Mouse (Mus musculus): ENCODE data around the gene Cacna1c. TPM values are rescaled to one million over a fixed set of nuclear protein-coding genes. Genes with fewer than 3 reads are reported as not detected.

Cacna1c gene
- polyA plus RNA-seq, 1 experiment from 2014 or later: 4.7 TPM

DNA sequence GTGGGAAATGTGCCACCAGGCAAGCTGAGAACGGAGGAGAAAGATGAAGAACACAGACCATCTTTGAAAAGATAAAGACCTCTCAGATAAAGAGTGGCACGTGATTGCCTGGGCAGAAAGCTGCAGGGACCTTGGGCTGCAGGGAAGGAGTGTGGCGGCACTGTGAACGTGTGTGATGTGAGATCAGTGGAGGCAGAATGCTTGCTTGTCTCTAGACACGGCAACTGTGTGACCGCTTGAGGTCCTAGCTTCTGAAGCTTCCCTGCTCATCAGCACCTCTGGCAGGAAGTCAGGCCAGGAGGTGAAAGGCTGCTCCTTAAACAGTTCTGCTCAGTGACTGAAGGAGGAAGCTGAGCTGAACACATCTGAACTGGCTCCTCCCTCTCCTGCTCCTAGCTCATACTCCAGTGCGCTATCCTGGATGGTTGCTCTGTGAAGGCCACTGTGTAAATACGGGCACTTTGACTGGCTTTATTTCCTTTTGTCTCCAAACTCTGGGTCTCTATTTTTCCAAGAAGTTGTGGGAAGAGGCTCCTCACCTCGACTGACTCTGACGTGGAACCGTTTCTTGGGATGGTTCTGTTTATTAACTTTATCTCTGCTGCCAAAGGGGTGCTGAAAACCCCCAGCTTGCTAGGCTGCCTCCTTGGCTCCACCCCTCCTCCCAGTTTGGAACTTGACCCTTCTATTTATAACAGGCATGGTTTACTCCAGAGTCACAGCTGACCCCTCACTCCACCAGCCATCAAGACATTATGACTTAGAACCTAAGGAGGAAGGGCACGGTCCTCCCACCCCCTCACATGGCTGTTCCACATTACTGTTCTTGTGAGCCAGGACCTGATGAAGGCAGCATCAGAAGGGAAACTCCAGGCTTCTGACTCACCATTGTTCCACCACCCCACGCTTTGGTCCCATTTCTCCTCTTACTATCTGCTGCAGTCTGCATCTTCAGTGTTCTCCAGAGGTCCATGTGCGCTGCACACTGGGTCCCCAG lies 357.0 kb downstream of the Cacna1c start:
- Histone ChIP-seq H3K4me1 (ENCODE audit: control insufficient read depth, insufficient read depth, low read depth, low read length) (peaks cover 5% of the 10 kb centered on the region), H3K36me3 (ENCODE audit: control insufficient read depth, insufficient read depth, low read length) (no peaks in the 10 kb centered on the region), H3K27ac (ENCODE audit: low read depth, low read length) (no peak overlapping the region), H3K27me3 (replicated peaks; ENCODE audit: control insufficient read depth, insufficient read depth, low read length) (no peaks in the 10 kb centered on the region), H3K4me3 (ENCODE audit: low read length) (no peak overlapping the region), H3K9ac (ENCODE audit: low read depth, low read length) (no peak overlapping the region), H3K4me2 (ENCODE audit: low read length) (no peak overlapping the region), H3K9me3 (ENCODE audit: control insufficient read depth, low read length) (no peaks in the 10 kb centered on the region)
- ATAC-seq: peak; percentile 51; the same call in 1 of the 2 replicates
- 71% methylated on average over 14 of the region's 14 CpGs for WGBS

DNA sequence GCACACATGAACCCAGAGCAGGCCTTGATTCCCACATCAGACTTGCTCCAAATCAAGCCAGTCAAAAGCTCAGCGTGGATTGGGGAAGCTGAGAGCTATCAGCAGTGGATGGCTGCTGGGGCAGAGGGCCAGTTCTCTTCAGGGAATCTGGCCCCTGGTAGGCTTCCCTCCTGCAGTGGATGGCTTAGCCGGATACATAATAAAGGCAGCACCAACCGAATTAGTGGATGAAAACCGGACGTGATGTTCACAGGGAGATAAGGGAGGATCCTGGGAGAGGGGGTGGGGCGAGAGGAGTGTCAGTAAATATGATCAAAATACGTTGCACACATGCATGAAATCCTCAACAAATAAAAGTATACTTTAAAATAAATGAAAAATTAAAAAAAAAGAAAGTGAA lies 359.5 kb downstream of the Cacna1c start:
- Histone ChIP-seq H3K9me3 (ENCODE audit: control insufficient read depth, low read length) (no peaks in the 10 kb centered on the region), H3K4me2 (ENCODE audit: low read length) (no peak overlapping the region), H3K4me3 (ENCODE audit: low read length) (no peak overlapping the region), H3K27ac (ENCODE audit: low read depth, low read length) (no peak overlapping the region), H3K4me1 (ENCODE audit: control insufficient read depth, insufficient read depth, low read depth, low read length) (peaks cover 11% of the 10 kb centered on the region), H3K36me3 (ENCODE audit: control insufficient read depth, insufficient read depth, low read length) (no peaks in the 10 kb centered on the region), H3K27me3 (replicated peaks; ENCODE audit: control insufficient read depth, insufficient read depth, low read length) (no peaks in the 10 kb centered on the region), H3K9ac (ENCODE audit: low read depth, low read length) (no peak overlapping the region)
- ATAC-seq: no peak
- WGBS: 21% methylated on average over 7 of the region's 7 CpGs

DNA sequence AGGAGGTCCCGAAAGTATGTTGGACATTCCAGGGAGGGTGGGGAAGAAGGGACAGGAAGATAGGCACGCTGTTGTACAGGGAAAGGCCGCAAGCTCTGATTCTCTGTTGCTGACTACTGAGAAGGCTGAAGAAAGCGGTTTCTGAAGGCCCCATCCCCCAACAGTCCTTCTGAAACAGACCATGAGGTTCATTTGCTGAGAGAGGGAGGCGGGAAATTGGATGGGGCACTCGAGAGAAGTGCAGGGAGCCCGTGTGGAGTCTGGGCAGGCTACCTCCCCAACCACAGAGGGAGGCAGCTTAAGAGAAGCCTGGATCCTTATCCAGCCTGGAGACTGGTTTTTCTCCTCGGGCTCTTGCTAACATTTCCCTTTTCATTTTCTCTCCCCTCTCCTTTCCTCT lies 362.2 kb downstream of the Cacna1c start:
- no peak overlapping the region for H3K9ac ChIP-seq (ENCODE audit: low read depth, low read length)
- H3K27me3 ChIP-seq (replicated peaks; ENCODE audit: control insufficient read depth, insufficient read depth, low read length): no peaks in the 10 kb centered on the region
- no peak overlapping the region for H3K4me3 ChIP-seq (ENCODE audit: low read length)
- H3K4me1 ChIP-seq (ENCODE audit: control insufficient read depth, insufficient read depth, low read depth, low read length): peaks cover 11% of the 10 kb centered on the region
- no peak overlapping the region for H3K4me2 ChIP-seq (ENCODE audit: low read length)
- 0 out of 2 replicates have a peak, but pooled peaks have one; percentile 31 for ATAC-seq
- WGBS: 62% methylated on average over 8 of the region's 8 CpGs
- no peak overlapping the region for H3K27ac ChIP-seq (ENCODE audit: low read depth, low read length)
- H3K36me3 ChIP-seq (ENCODE audit: control insufficient read depth, insufficient read depth, low read length): no peaks in the 10 kb centered on the region
- H3K9me3 ChIP-seq (ENCODE audit: control insufficient read depth, low read length): no peaks in the 10 kb centered on the region

DNA sequence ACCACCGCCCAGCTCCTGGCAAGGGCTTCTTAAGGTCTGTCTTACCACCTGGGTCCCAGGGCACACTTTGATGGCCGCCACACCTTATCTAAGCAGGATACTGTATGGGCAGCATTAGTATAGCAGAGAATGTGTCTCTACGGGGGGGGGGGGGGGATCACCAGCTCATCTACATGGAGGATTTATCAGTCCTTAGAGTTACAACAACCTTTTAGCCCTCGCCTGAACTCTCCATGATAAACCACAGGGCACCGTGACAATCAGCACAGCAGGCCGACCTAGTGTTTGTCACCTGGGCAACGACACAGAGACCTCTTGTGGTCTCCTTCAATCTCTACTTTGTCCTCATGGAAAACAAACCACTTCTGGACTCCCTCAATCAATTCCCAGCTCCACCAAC lies 363.2 kb downstream of the Cacna1c start:
- no peak for ATAC-seq
- no peak overlapping the region for H3K4me2 ChIP-seq (ENCODE audit: low read length)
- no peaks in the 10 kb centered on the region for H3K36me3 ChIP-seq (ENCODE audit: control insufficient read depth, insufficient read depth, low read length)
- H3K27me3 ChIP-seq (replicated peaks; ENCODE audit: control insufficient read depth, insufficient read depth, low read length): no peaks in the 10 kb centered on the region
- H3K4me3 ChIP-seq (ENCODE audit: low read length): no peak overlapping the region
- no peak overlapping the region for H3K9ac ChIP-seq (ENCODE audit: low read depth, low read length)
- WGBS: 76% methylated on average over 7 of the region's 7 CpGs
- H3K27ac ChIP-seq (ENCODE audit: low read depth, low read length): no peak overlapping the region
- no peaks in the 10 kb centered on the region for H3K9me3 ChIP-seq (ENCODE audit: control insufficient read depth, low read length)
- peaks cover 11% of the 10 kb centered on the region for H3K4me1 ChIP-seq (ENCODE audit: control insufficient read depth, insufficient read depth, low read depth, low read length)

DNA sequence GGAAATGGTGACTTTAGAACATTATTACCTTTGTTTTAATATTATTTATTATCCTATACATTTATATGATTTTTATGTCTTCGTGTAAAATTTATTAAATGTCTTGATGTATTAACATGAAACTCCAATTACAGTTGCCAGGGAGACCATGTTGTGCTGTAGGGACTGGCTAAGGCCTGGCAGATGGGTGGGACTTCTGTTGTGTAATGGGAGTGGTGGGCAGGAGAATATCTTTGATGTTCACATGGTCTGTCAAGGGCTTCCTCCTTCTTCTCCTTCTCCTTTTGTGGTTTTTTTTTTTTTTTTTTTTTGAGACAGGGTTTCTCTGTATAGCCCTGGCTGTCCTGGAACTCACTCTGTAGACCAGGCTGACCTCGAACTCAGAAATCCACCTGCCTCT lies 363.6 kb downstream of the Cacna1c start:
- 88% methylated on average over 2 of the region's 2 CpGs for WGBS
- no peak for ATAC-seq
- Histone ChIP-seq H3K4me3 (ENCODE audit: low read length) (no peak overlapping the region), H3K9me3 (ENCODE audit: control insufficient read depth, low read length) (no peaks in the 10 kb centered on the region), H3K36me3 (ENCODE audit: control insufficient read depth, insufficient read depth, low read length) (no peaks in the 10 kb centered on the region), H3K27ac (ENCODE audit: low read depth, low read length) (no peak overlapping the region), H3K9ac (ENCODE audit: low read depth, low read length) (no peak overlapping the region), H3K4me1 (ENCODE audit: control insufficient read depth, insufficient read depth, low read depth, low read length) (peaks cover 14% of the 10 kb centered on the region), H3K4me2 (ENCODE audit: low read length) (no peak overlapping the region), H3K27me3 (replicated peaks; ENCODE audit: control insufficient read depth, insufficient read depth, low read length) (no peaks in the 10 kb centered on the region)

DNA sequence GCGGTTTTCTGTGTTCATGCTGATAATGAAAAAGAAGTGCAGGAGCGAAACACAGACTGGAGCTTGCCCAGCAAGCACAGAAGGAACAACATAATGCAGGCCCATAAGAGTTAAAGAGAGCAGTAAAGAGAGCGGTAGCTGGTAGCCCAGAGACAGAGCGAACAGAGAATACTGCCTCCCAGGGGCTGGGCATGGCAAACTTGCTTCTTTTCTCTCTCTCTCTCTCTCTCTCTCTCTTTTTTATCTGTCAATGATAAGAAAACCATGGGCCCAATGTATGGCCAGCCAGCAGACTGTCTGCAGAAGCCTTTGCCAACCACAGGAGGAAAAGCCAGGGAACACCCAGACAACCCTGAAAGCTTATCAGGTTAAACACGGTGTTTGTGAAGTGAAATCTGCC lies 365.4 kb downstream of the Cacna1c start:
- H3K9me3 ChIP-seq (ENCODE audit: control insufficient read depth, low read length): no peaks in the 10 kb centered on the region
- H3K4me3 ChIP-seq (ENCODE audit: low read length): no peak overlapping the region
- no peaks in the 10 kb centered on the region for H3K27me3 ChIP-seq (replicated peaks; ENCODE audit: control insufficient read depth, insufficient read depth, low read length)
- no peaks in the 10 kb centered on the region for H3K36me3 ChIP-seq (ENCODE audit: control insufficient read depth, insufficient read depth, low read length)
- H3K9ac ChIP-seq (ENCODE audit: low read depth, low read length): no peak overlapping the region
- peaks cover 17% of the 10 kb centered on the region for H3K4me1 ChIP-seq (ENCODE audit: control insufficient read depth, insufficient read depth, low read depth, low read length)
- no peak for ATAC-seq
- WGBS: 75% methylated on average over 5 of the region's 5 CpGs
- H3K4me2 ChIP-seq (ENCODE audit: low read length): no peak overlapping the region
- H3K27ac ChIP-seq (ENCODE audit: low read depth, low read length): no peak overlapping the region

DNA sequence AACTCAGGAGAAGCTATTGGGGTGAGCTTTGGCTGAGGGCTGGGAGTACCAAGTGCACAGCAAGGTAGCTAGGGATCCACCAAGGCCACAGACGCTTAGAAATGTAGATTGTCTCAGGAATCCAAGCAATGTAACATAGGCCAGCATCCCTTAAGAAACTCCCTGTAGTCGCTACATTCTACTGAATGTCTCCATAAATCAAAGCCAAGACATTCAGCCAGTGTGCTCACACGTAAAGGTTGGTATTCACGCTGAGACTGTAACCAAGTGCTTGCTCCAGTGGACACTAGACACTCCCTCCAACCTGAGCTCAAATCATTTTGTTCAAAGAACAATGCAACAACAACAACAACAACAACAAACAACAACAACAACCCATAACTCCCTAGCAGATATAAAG lies 368.0 kb downstream of the Cacna1c start:
- H3K9ac ChIP-seq (ENCODE audit: low read depth, low read length): no peak overlapping the region
- no peak overlapping the region for H3K4me3 ChIP-seq (ENCODE audit: low read length)
- H3K9me3 ChIP-seq (ENCODE audit: control insufficient read depth, low read length): no peaks in the 10 kb centered on the region
- 68% methylated on average over 4 of the region's 4 CpGs for WGBS
- H3K27ac ChIP-seq (ENCODE audit: low read depth, low read length): no peak overlapping the region
- H3K4me1 ChIP-seq (ENCODE audit: control insufficient read depth, insufficient read depth, low read depth, low read length): peaks cover 17% of the 10 kb centered on the region
- ATAC-seq: no peak
- no peaks in the 10 kb centered on the region for H3K27me3 ChIP-seq (replicated peaks; ENCODE audit: control insufficient read depth, insufficient read depth, low read length)
- no peaks in the 10 kb centered on the region for H3K36me3 ChIP-seq (ENCODE audit: control insufficient read depth, insufficient read depth, low read length)
- H3K4me2 ChIP-seq (ENCODE audit: low read length): no peak overlapping the region

DNA sequence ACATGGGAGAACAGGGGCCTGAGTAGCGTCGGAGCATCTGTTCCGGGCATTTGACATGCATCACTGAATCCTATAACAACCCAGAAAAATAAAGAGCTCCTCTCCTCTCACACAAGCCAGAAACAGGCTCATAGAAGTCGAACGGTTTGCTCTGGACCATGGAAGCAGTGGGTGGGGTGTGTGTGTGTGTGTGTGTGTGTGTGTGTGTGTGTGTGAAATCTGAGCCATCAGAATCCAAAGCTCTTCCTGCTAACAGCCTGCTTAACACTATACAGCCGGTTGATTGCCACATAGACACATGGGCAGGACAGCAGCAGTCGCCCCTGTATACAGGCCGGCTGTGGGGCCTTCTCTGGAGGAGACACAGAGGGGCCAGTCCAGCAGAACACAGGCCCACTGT lies 368.7 kb downstream of the Cacna1c start:
- Histone ChIP-seq H3K4me2 (ENCODE audit: low read length) (no peak overlapping the region), H3K4me3 (ENCODE audit: low read length) (no peak overlapping the region), H3K27ac (ENCODE audit: low read depth, low read length) (peak overlapping the region; percentile 31; the same call in 1 of the 2 replicates), H3K27me3 (replicated peaks; ENCODE audit: control insufficient read depth, insufficient read depth, low read length) (no peaks in the 10 kb centered on the region), H3K9me3 (ENCODE audit: control insufficient read depth, low read length) (no peaks in the 10 kb centered on the region), H3K4me1 (ENCODE audit: control insufficient read depth, insufficient read depth, low read depth, low read length) (peaks cover 17% of the 10 kb centered on the region), H3K9ac (ENCODE audit: low read depth, low read length) (no peak overlapping the region), H3K36me3 (ENCODE audit: control insufficient read depth, insufficient read depth, low read length) (no peaks in the 10 kb centered on the region)
- WGBS: 11% methylated on average over 8 of the region's 8 CpGs
- ATAC-seq: peak; percentile 71

DNA sequence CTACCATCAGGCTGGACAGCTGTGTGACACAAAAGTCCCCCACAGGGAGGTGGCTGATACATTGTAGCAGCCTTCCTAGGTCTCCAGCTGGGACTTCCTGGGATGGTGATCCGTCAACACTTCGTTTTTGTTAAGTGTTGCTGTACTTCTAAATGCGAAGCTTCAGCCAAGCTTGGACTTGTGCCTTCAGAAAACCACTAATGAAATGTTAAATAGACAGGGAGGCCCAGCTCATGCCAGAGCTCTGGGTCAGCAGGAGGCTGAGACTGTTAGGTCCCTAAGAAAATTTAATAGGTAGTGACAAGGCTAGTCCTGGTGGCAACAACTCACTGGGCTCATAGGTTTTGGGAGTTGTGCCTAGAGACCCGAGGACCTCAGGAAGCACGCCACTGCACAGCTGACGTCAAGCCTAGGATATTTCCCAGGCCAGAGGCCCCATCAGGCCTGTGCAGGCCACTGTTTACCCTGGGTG lies 370.8 kb downstream of the Cacna1c start:
- Histone ChIP-seq H3K9me3 (ENCODE audit: control insufficient read depth, low read length) (no peaks in the 10 kb centered on the region), H3K27ac (ENCODE audit: low read depth, low read length) (no peak overlapping the region), H3K27me3 (replicated peaks; ENCODE audit: control insufficient read depth, insufficient read depth, low read length) (no peaks in the 10 kb centered on the region), H3K36me3 (ENCODE audit: control insufficient read depth, insufficient read depth, low read length) (no peaks in the 10 kb centered on the region), H3K4me1 (ENCODE audit: control insufficient read depth, insufficient read depth, low read depth, low read length) (peaks cover 23% of the 10 kb centered on the region), H3K4me3 (ENCODE audit: low read length) (no peak overlapping the region), H3K9ac (ENCODE audit: low read depth, low read length) (no peak overlapping the region), H3K4me2 (ENCODE audit: low read length) (no peak overlapping the region)
- WGBS: 47% methylated on average over 6 of the region's 6 CpGs
- ATAC-seq: no peak

All from hindbrain, embryonic 16.5 days (tissue).